Mouse (Mus musculus): ENCODE measurements around the gene Tango6.

Tango6 gene

GRCm38 (mm10) chr8:106682971-106683668 lies at the start of gene Tango6:
TSS of gene Tango6 (plus strand) at chr8:106683068.
- in situ Hi-C loops (cut with MboI, MseI) = no loop called here

GRCm38 (mm10) chr8:106633361-106634158 lies 49.3 kb upstream of the Tango6 start:
- in situ Hi-C loops (cut with MboI, MseI) = no loop called here

GRCm38 (mm10) chr8:106635284-106635683 lies 47.6 kb upstream of the Tango6 start:
- in situ Hi-C loops (cut with MboI, MseI) = no loop called here

GRCm38 (mm10) chr8:106637446-106637845 lies 45.4 kb upstream of the Tango6 start:
- in situ Hi-C loops (cut with MboI, MseI) = no loop called here

- in situ Hi-C loops (cut with MboI, MseI) = no loop called here
Measured at GRCm38 (mm10) chr8:106638768-106639295, 44.0 kb upstream of the Tango6 start.

- in situ Hi-C loops (cut with MboI, MseI) = loop anchor here in 1 of 2 experiments (10.0 kb wide), 1 partner anchor 195 kb away; no protein-coding TSS in a partner anchor
Measured at GRCm38 (mm10) chr8:106640212-106640611, 42.7 kb upstream of the Tango6 start.

- in situ Hi-C loops (cut with MboI, MseI) = loop anchor here in 1 of 2 experiments (10.0 kb wide), 1 partner anchor 196 kb away; no protein-coding TSS in a partner anchor
Measured at GRCm38 (mm10) chr8:106640921-106641320, 41.9 kb upstream of the Tango6 start.

- in situ Hi-C loops (cut with MboI, MseI) = loop anchor here in 1 of 2 experiments (10.0 kb wide), 1 partner anchor 197 kb away; no protein-coding TSS in a partner anchor
Measured at GRCm38 (mm10) chr8:106642172-106642571, 40.7 kb upstream of the Tango6 start.

GRCm38 (mm10) chr8:106643100-106643499 lies 39.8 kb upstream of the Tango6 start:
- in situ Hi-C loops (cut with MboI, MseI) = loop anchor here in 1 of 2 experiments (10.0 kb wide), 1 partner anchor 198 kb away; no protein-coding TSS in a partner anchor

- in situ Hi-C loops (cut with MboI, MseI) = loop anchor here (5.0 to 10.0 kb wide), 2 partner anchors 83 to 200 kb away; no protein-coding TSS in a partner anchor
Measured at GRCm38 (mm10) chr8:106644957-106645356, 37.9 kb upstream of the Tango6 start.

GRCm38 (mm10) chr8:106646153-106646552 lies 36.7 kb upstream of the Tango6 start:
- in situ Hi-C loops (cut with MboI, MseI) = loop anchor here (5.0 to 10.0 kb wide), 2 partner anchors 84 to 201 kb away; no protein-coding TSS in a partner anchor

GRCm38 (mm10) chr8:106646731-106647130 lies 36.1 kb upstream of the Tango6 start:
- in situ Hi-C loops (cut with MboI, MseI) = loop anchor here (5.0 to 10.0 kb wide), 2 partner anchors 84 to 202 kb away; no protein-coding TSS in a partner anchor

- in situ Hi-C loops (cut with MboI, MseI) = loop anchor here (5.0 to 10.0 kb wide), 2 partner anchors 85 to 203 kb away; no protein-coding TSS in a partner anchor
Measured at GRCm38 (mm10) chr8:106647387-106647786, 35.5 kb upstream of the Tango6 start.

GRCm38 (mm10) chr8:106648421-106648820 lies 34.4 kb upstream of the Tango6 start:
- in situ Hi-C loops (cut with MboI, MseI) = loop anchor here (5.0 to 10.0 kb wide), 2 partner anchors 86 to 204 kb away; no protein-coding TSS in a partner anchor

- in situ Hi-C loops (cut with MboI, MseI) = loop anchor here in 1 of 2 experiments (10.0 kb wide), 1 partner anchor 207 kb away; no protein-coding TSS in a partner anchor
Measured at GRCm38 (mm10) chr8:106651994-106652393, 30.9 kb upstream of the Tango6 start.

GRCm38 (mm10) chr8:106656046-106656445 lies 26.8 kb upstream of the Tango6 start:
- in situ Hi-C loops (cut with MboI, MseI) = loop anchor here in 1 of 2 experiments (10.0 kb wide), 1 partner anchor 211 kb away; no protein-coding TSS in a partner anchor

- in situ Hi-C loops (cut with MboI, MseI) = no loop called here
Measured at GRCm38 (mm10) chr8:106672786-106673185, 10.1 kb upstream of the Tango6 start.

- in situ Hi-C loops (cut with MboI, MseI) = no loop called here
Measured at GRCm38 (mm10) chr8:106674318-106674717, 8.6 kb upstream of the Tango6 start.

GRCm38 (mm10) chr8:106674894-106675293 lies 8.0 kb upstream of the Tango6 start:
- in situ Hi-C loops (cut with MboI, MseI) = no loop called here

- in situ Hi-C loops (cut with MboI, MseI) = no loop called here
Measured at GRCm38 (mm10) chr8:106684387-106684786, 1.5 kb downstream of the Tango6 start.

- in situ Hi-C loops (cut with MboI, MseI) = no loop called here
Measured at GRCm38 (mm10) chr8:106687479-106687878, 4.6 kb downstream of the Tango6 start.
